Mouse (Mus musculus) lung, postnatal 25 days (tissue): Measurements from ENCODE around the gene Sbno1.

ENCODE experiments used
- DNase-seq: peaks from one replicate; pipeline ENCODE4 v3.0.0; 2022; ENCODE audit warnings: low spot score

Gene Sbno1

GRCm38 (mm10) chr5:124444208-124444607, 18.4 kb upstream of the Sbno1 start:
- no peak for DNase-seq

GRCm38 (mm10) chr5:124442628-124443027, 16.8 kb upstream of the Sbno1 start:
- no peak for DNase-seq

- DNase-seq, result peak; percentile 63
These were observed 14.4 kb upstream of the Sbno1 start for GRCm38 (mm10) chr5:124440094-124440701.

GRCm38 (mm10) chr5:124439447-124440093, 13.8 kb upstream of the Sbno1 start, which contains the start of gene Kmt5a:
TSS of gene Kmt5a (plus strand) at chr5:124439930.
- DNase-seq, result peak; percentile 96

DNA sequence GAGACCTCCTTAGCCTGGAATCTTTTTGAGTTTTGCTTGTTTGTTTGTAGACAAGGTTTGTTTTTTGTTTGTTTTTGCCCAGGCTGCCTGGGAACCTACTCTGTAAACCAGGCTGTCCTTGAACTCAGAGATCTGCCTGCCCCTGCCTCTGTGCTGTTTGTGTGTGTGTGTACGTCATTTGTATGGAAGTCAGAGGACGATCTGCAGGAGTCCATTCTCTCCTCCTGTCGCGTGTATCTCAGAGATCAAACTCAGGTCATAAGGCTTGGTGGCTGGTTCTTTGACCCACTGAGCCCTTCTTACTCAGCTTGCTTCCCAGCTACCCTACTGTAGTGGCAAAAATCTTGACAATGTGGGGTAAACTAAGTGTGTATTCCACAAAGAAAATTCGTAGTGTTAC, 12.9 kb upstream of the Sbno1 start:
- no peak for DNase-seq

DNA sequence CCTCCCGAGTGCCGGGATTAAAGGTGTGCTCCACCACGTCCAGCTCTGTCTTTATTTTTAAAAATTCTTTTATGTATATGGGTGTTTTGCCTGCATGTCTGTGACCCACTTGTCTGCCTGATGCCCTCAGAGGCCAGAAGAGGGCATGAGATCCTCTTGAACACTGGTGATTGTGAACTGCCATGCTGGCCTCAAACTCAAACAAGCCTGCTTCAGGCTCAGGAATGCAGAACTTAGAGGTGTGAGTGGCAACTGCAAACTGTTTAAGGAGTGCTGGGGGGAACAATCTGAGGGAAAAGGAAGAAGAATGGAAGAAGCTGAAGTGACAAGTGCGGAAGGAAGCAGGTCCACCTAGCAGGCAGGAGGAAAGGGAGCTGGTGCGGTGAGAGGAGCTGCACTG, 12.4 kb upstream of the Sbno1 start:
- DNase-seq, result peak; percentile 71

DNA sequence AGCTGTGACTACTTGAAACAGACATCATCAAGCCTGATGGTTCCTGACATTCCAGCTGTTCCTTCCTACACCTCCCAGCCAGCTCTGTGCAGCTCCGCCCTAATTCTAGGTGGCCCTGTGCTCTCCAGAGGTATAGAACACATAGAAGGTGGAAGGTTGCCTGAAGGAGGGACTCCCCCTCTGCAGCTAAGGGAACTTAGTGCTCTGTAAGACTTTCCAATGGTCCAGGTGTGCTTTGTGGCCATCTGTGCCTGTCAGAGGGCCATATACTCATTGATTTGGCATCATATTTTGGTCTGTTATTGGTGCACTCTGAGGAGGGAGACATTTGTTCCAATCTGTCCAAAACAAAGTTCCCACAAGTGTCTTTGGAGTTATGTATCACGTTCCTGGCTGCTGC, 7.2 kb upstream of the Sbno1 start:
- no peak for DNase-seq

DNA sequence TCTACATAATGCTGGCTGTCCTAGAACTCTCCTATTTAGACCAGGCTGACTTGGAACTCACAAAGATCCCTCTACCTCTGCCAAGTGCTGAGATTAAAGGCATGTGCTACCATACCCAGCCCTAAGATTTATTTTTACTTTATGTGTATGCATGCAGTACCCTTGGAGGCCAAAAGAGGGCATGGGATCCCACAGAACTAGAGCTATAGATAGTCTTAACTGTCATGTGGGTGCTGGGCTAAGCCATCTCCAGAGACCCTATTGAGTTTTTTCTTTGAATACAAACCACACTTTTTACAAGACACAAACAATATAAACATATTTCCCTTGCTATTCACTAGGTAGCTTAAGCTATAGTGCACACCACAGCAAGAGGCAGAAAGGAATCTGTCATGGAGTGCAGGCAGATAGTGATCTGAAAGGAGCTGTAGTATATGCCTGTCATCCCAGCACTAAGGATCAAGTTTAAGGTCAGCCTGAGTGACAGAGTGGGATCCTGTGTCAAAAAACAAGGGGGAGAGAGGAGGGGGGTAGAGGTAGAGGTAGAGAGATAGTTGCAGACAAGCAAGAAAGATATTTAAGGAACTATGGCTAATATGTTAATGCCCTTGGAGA, 6.7 kb upstream of the Sbno1 start:
- DNase-seq, result peak; percentile 72

GRCm38 (mm10) chr5:124426475-124427071, 772 bp upstream of the Sbno1 start:
- no peak for DNase-seq

DNA sequence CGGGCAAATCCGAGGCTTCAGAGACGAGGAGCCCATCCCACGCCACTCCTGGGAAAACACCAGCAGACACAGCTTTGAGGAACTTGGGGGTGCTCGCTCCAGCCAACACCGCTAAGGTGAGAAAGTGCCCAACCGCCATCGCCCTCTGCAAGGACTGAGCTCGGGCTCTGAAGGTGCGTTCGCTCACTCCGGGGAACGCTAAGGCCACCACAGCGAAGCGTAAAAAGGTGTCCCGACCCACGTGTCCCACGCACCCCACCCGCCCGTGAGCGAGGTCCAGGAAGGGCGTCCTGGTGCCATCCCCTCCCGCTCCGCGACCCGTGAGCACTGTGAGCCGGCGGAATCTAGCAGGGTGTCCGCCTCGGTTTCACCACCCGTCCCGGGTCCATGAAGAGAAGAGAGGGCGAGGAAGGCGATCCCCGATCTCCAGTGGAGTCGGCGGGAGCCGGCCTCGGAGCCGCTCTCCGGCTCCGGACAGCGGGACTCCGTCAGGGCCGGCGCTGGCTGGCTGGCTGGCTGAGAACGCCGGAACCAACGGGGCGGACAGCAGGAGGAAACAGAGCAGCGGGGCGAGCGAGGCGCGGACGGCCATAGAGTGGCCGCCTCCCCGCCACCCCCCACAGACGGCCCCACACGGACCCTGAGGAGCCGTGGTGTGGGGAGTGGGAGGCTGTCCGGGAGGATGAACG, 934 bp downstream of the Sbno1 start:
- no peak for DNase-seq

GRCm38 (mm10) chr5:124424200-124424722, 1.5 kb downstream of the Sbno1 start:
- DNase-seq, result no peak

GRCm38 (mm10) chr5:124421786-124422185, 4.0 kb downstream of the Sbno1 start:
- DNase-seq, result no peak

DNA sequence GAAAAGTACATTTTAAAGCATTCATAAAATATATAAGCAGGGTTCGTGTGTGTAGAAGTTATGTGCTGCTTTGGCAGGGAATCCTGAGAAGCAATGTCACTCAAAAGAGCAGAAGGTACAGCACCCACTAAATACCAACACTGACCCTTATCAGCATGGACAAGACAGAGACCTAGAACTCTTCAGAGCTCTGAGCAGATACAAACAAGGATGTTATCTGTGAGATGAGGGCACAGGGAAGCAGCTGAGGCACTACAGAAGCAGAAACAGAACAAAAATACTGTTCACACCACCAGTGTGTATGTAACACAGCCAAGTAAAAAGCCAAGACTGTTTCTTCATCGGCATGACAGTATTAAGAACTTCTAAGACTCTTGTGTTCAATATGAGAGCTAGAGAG, 6.9 kb downstream of the Sbno1 start:
- no peak for DNase-seq

DNA sequence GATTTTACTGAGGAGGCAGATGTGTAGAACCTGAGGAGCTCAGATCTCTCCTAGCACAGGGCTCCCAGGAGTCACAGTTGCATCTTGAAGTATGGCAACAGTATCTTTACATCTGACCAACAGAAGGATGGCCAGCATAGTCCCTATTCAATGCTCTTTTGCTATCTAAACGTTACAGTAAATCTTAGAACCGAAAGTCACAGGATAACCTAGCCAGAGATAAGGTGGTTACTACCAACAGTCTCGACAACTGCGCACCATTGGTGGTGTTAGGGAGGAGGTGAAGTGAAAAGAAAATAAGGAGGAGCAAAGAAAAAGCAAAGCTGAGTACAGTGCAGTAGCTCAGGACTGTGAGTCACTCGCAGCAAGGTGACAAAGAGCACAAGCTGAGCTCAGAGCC, 13.6 kb downstream of the Sbno1 start:
- DNase-seq, result no peak

GRCm38 (mm10) chr5:124410808-124411207, 15.0 kb downstream of the Sbno1 start:
- DNase-seq, result no peak

- DNase-seq, result no peak
These were observed 32.1 kb downstream of the Sbno1 start for GRCm38 (mm10) chr5:124393726-124394125.

- no peak for DNase-seq
These were observed 33.4 kb downstream of the Sbno1 start for GRCm38 (mm10) chr5:124392412-124392811.

- peak; percentile 28 for DNase-seq
These were observed 37.9 kb downstream of the Sbno1 start for GRCm38 (mm10) chr5:124387932-124388331.

DNA sequence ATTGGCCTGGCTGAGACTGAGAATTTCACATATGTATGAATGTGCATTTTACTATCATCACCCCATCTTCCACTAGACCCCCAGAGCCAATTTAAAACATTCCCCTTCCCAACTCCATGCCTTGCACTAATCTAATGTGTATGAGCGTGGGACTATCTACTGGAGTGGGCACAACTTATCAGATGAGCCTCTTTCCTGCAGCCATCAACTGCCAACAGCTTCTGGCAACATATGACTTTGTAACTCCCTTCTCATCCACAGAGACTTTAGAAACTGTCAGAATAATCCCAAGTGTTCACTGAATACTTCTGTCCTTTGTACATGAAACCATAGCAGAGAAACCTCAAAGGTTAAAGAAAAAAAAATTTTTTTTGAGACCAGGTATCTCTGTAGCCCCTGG, 45.7 kb downstream of the Sbno1 start:
- DNase-seq, result no peak

DNA sequence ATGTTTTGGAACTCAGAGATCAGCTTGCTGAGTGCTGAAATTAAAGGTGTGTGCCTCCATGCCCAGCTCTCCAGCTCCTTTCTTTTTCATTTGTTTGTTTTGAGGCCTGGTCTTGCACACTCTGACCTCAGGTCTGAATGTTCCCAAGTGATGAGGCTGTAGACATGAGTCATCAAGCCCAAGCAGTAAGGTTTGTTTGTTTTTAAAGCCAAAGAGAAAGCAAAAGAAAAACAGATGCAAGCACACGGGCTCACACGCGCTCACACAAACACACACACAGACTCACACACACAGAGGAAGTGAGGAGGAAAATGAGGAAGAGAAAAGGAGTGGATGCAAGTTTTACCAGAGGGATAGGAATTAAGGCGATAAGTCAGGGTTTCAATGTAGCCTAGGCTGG, 48.7 kb downstream of the Sbno1 start:
- DNase-seq, result no peak

- DNase-seq, result no peak
These were observed 49.4 kb downstream of the Sbno1 start for GRCm38 (mm10) chr5:124376401-124376800.

- DNase-seq, result no peak
These were observed 51.5 kb downstream of the Sbno1 start for GRCm38 (mm10) chr5:124374298-124374697.
